Mouse (Mus musculus): ENCODE measurements around the gene Scgb1b10. TPM values are rescaled to one million over a fixed set of nuclear protein-coding genes. Genes with fewer than 3 reads are reported as not detected.
"Not testable (repeated sequence)": the region's sequence is repeated elsewhere in the genome, so short reads cannot be mapped to it uniquely, and the experiment has no call there.

The Scgb1b10 gene
- not detected in 2 replicates for polyA plus RNA-seq (2015; fragmentation: Nextera tagmentation; extraction: Ambion mirVana)

GRCm38 (mm10) chr7:32100553-32100952 lies at the start of gene Scgb1b10:
TSS of gene Scgb1b10 (plus strand) at chr7:32100853.
- H3K36me3 ChIP-seq (ENCODE audit: control insufficient read depth, insufficient read depth, low read length); H3K4me3 ChIP-seq (replicated peaks; ENCODE audit: low read length); H3K4me1 ChIP-seq (ENCODE audit: control insufficient read depth, insufficient read depth, low read length); H3K9ac ChIP-seq (ENCODE audit: low read length); H3K4me2 ChIP-seq (ENCODE audit: low read depth, low read length); H3K27me3 ChIP-seq (ENCODE audit: control insufficient read depth, insufficient read depth, low read length); H3K9me3 ChIP-seq (replicated peaks; ENCODE audit: control insufficient read depth, low read length); ATAC-seq (ENCODE audit: insufficient read depth, low FRiP score); H3K27ac ChIP-seq (ENCODE audit: low read length): not testable (repeated sequence)

Other genes starting within 250 kb of the Scgb1b10 start
- not detected in 2 replicates for gene Scgb2b11, start 110.3 kb downstream of the Scgb1b10 start, polyA plus RNA-seq (2015; fragmentation: Nextera tagmentation; extraction: Ambion mirVana)
- not detected in 2 replicates for gene Scgb1b11, start 122.0 kb downstream of the Scgb1b10 start, polyA plus RNA-seq (2015; fragmentation: Nextera tagmentation; extraction: Ambion mirVana)
- gene Scgb2b12, start 226.4 kb downstream of the Scgb1b10 start, polyA plus RNA-seq (2015; fragmentation: Nextera tagmentation; extraction: Ambion mirVana) = not detected in 2 replicates
- not detected in 2 replicates for gene Scgb1b12, start 233.3 kb downstream of the Scgb1b10 start, polyA plus RNA-seq (2015; fragmentation: Nextera tagmentation; extraction: Ambion mirVana)